Mouse (Mus musculus): Measurements from ENCODE around the gene Atp6v0b. TPM values are rescaled to one million over a fixed set of nuclear protein-coding genes. Genes with fewer than 3 reads are reported as not detected.

Atp6v0b gene
- polyA plus RNA-seq, 1 experiment from 2014 or later, result 233 TPM

DNA sequence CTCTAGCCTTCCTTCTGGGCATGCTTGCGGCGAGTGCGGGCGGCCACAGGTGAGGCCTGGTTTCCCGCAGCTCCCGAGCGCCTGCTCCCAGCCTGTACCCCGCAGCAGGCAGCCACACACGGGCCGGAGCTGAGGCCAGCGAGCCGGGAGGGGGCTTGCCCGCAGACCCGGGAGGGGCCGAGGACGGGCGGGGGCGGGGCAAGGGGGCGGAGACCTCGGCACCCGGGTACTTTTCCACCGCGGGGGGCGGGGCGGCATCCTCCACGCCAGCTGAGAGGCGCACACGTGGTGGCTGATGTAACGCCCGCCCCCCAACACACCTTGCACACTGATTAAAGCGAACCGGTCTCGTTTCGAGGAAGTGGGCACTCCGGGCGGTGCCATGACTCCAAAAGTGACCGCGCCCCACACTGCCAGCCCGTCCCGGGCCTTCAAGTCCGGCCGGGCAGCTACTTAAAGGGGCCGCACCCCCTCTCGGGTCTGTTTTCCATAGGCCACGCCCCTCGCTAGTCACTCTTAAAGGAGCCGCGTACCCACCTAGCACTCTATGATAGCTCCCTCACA is 50.8 kb downstream of the Atp6v0b start:
- Histone ChIP-seq H3K27me3 (ENCODE audit: control insufficient read depth, insufficient read depth, low read length) (peaks cover 2% of the 10 kb centered on the region; the same call in 1 of the 2 replicates), H3K4me2 (replicated peaks; ENCODE audit: low read depth, low read length) (peak overlapping the region; percentile 99), H3K9ac (ENCODE audit: low read depth, low read length) (peak overlapping the region; percentile 72), H3K4me1 (replicated peaks; ENCODE audit: control insufficient read depth, insufficient read depth, low read length) (no peaks in the 10 kb centered on the region; the same call in 1 of the 2 replicates), H3K4me3 (ENCODE audit: low read depth, low read length) (peak overlapping the region; percentile 80), H3K36me3 (ENCODE audit: control insufficient read depth, insufficient read depth, low read length) (no peaks in the 10 kb centered on the region), H3K9me3 (ENCODE audit: control insufficient read depth, low read length) (no peaks in the 10 kb centered on the region), H3K27ac (ENCODE audit: low read depth, low read length) (peak overlapping the region; percentile 63)
- peak; percentile 94 for ATAC-seq (ENCODE audit: low FRiP score)
- peak; percentile 90 for DNase-seq (ENCODE audit: low spot score)
- 0% methylated on average over 41 of the region's 48 CpGs for WGBS

DNA sequence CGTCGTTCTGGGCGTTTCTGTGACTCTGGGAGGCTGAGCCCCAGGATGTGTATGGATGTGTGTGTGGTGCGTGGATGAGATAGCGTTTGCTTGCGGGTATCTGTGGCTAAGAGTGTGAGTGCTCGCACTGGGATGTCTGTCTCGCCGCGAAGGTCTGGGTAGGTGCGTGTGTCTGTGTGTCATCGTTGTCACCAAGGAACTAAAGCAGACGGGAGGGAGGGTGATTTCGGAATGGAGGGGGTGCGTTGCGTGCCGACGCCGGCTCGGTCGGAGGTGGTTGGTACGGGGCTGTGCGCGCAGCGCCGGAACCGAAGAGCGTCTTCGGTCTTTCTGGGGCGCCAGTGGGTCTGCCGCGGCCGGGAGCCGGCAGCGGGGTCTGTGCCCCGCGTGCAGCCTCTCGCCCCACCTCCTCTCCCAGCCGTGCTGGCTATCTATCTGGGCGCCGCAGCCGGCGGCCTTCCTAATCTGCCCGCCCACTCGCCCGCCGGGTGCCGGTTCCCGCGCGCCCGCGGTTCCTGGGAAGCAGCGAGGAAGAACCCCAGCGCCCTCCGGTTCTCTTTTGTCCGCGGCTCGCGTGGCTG is 51.5 kb downstream of the Atp6v0b start:
- ATAC-seq (ENCODE audit: low FRiP score) (peak; percentile 43), DNase-seq (ENCODE audit: low spot score) (peak; percentile 73)
- peaks cover 2% of the 10 kb centered on the region; the same call in 1 of the 2 replicates for H3K27me3 ChIP-seq (ENCODE audit: control insufficient read depth, insufficient read depth, low read length)
- no peaks in the 10 kb centered on the region for H3K36me3 ChIP-seq (ENCODE audit: control insufficient read depth, insufficient read depth, low read length)
- H3K4me2 ChIP-seq (replicated peaks; ENCODE audit: low read depth, low read length), result peak overlapping the region; percentile 99
- H3K9me3 ChIP-seq (ENCODE audit: control insufficient read depth, low read length), result no peaks in the 10 kb centered on the region
- H3K9ac ChIP-seq (ENCODE audit: low read depth, low read length), result peak overlapping the region; percentile 72
- H3K4me1 ChIP-seq (replicated peaks; ENCODE audit: control insufficient read depth, insufficient read depth, low read length), result no peaks in the 10 kb centered on the region; the same call in 1 of the 2 replicates
- peak overlapping the region; percentile 63 for H3K27ac ChIP-seq (ENCODE audit: low read depth, low read length)
- under 1% methylated on average over 57 of the region's 60 CpGs for WGBS
- peak overlapping the region; percentile 80 for H3K4me3 ChIP-seq (ENCODE audit: low read depth, low read length)

DNA sequence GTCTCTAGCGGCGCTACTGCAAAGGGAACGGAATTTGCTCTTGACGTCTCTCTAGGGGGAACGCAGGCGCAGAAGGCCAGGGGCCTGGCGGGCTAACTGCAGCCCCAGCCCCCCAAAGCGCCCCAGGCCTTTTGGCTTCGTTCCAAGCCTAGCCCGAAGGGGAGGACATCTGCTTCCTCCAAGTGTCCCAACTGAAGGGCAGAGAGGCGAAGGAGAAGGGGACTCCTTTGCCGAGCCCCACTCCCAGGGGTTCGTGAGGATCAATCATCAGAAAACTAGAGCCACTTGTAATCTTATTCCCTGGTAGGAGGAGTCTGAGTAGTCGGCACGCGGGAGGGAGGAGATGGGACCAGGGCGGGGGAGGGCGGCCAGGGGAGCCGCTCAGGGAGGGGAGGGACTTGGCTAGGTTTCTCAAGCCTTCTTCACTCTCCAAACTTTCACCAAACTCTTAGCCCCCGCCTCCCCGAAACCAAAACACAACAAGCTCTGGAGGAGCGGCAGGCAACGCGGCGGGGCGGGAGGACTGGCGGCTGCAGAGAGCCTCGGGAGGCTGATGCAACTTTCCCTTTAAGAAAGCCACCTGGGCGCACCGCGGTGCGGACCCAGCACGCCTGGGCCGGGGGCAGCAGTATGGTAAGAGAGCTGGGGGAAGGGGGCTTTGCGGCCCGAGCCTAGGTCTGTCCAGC is 52.1 kb downstream of the Atp6v0b start:
- Histone ChIP-seq H3K27ac (ENCODE audit: low read depth, low read length) (peak overlapping the region; percentile 63), H3K4me3 (ENCODE audit: low read depth, low read length) (peak overlapping the region; percentile 80), H3K27me3 (ENCODE audit: control insufficient read depth, insufficient read depth, low read length) (peaks cover 2% of the 10 kb centered on the region; the same call in 1 of the 2 replicates), H3K36me3 (ENCODE audit: control insufficient read depth, insufficient read depth, low read length) (no peaks in the 10 kb centered on the region), H3K4me2 (replicated peaks; ENCODE audit: low read depth, low read length) (peak overlapping the region; percentile 99), H3K9me3 (ENCODE audit: control insufficient read depth, low read length) (no peaks in the 10 kb centered on the region), H3K4me1 (replicated peaks; ENCODE audit: control insufficient read depth, insufficient read depth, low read length) (no peaks in the 10 kb centered on the region; the same call in none of the 2 replicates), H3K9ac (ENCODE audit: low read depth, low read length) (peak overlapping the region; percentile 72)
- 1% methylated on average over 35 of the region's 36 CpGs for WGBS
- ATAC-seq (ENCODE audit: low FRiP score) (peak; percentile 33), DNase-seq (ENCODE audit: low spot score) (peak; percentile 75)

DNA sequence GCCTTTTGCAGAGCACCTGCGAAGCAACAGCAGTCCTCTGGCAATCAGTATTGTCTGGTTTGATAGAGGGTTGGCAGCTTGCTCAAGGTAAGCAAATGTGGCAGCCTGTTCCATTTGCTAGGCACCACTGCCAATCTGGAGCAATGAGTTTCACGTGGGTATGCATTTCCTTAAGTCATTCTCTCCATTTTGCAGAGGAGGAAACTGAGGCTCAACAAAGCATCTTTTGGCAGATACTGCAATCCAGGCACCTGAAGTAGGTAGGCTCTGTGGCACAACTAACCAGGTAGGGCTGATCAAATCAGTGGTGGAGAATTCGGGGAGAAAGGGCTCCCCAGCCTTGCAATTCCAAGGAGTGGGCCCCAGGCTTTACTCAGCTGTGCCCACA is 52.7 kb downstream of the Atp6v0b start, which contains the start of gene Slc6a9:
Gene Slc6a9, plus strand, starts transcription at position 50 of the 388 bp plus-strand sequence.
- Histone ChIP-seq H3K4me3 (ENCODE audit: low read depth, low read length) (peak within 1 kb of the TSS; percentile 80), H3K4me2 (replicated peaks; ENCODE audit: low read depth, low read length) (peak within 1 kb of the TSS; percentile 99), H3K9ac (ENCODE audit: low read depth, low read length) (peak within 1 kb of the TSS; percentile 72), H3K36me3 (ENCODE audit: control insufficient read depth, insufficient read depth, low read length) (no peaks in the 10 kb centered on the region), H3K27ac (ENCODE audit: low read depth, low read length) (peak within 1 kb of the TSS; percentile 63), H3K4me1 (replicated peaks; ENCODE audit: control insufficient read depth, insufficient read depth, low read length) (no peaks in the 10 kb centered on the region; the same call in none of the 2 replicates), H3K9me3 (ENCODE audit: control insufficient read depth, low read length) (no peaks in the 10 kb centered on the region), H3K27me3 (ENCODE audit: control insufficient read depth, insufficient read depth, low read length) (peaks cover 2% of the 10 kb centered on the region; the same call in 1 of the 2 replicates)
- 23% methylated on average over 3 of the region's 3 CpGs for WGBS
- ATAC-seq (ENCODE audit: low FRiP score) (no peak), DNase-seq (ENCODE audit: low spot score) (no peak)

Other genes starting within 250 kb of the Atp6v0b start
- 76.1 and 82.2 TPM in 2 replicates for gene Dmap1, start 205.1 kb downstream of the Atp6v0b start, polyA plus RNA-seq (2014; fragmentation: Nextera tagmentation; extraction: Ambion mirVana)
- gene Gm12845, start 162.9 kb downstream of the Atp6v0b start, polyA plus RNA-seq (2014; fragmentation: Nextera tagmentation; extraction: Ambion mirVana), result not detected in 2 replicates
- not detected in 2 replicates for gene Klf17, start 121.7 kb downstream of the Atp6v0b start, polyA plus RNA-seq (2014; fragmentation: Nextera tagmentation; extraction: Ambion mirVana)
- 6.2 and 7.1 TPM in 2 replicates for gene Slc6a9, start 52.8 kb downstream of the Atp6v0b start, polyA plus RNA-seq (2014; fragmentation: Nextera tagmentation; extraction: Ambion mirVana)
- 1.7 and 1.8 TPM in 2 replicates for gene Ccdc24, start 14.8 kb downstream of the Atp6v0b start, polyA plus RNA-seq (2014; fragmentation: Nextera tagmentation; extraction: Ambion mirVana)
- gene B4galt2, start 3.8 kb downstream of the Atp6v0b start, polyA plus RNA-seq (2014; fragmentation: Nextera tagmentation; extraction: Ambion mirVana), result 27.3 and 27.9 TPM in 2 replicates
- 21.0 and 26.8 TPM in 2 replicates for gene Dph2, start 4.7 kb upstream of the Atp6v0b start, polyA plus RNA-seq (2014; fragmentation: Nextera tagmentation; extraction: Ambion mirVana)
- 43.8 and 54.5 TPM in 2 replicates for gene Ipo13, start 27.7 kb upstream of the Atp6v0b start, polyA plus RNA-seq (2014; fragmentation: Nextera tagmentation; extraction: Ambion mirVana)
- 1.6 and 1.8 TPM in 2 replicates for gene Artn, start 42.4 kb upstream of the Atp6v0b start, polyA plus RNA-seq (2014; fragmentation: Nextera tagmentation; extraction: Ambion mirVana)
- gene St3gal3, start 247.6 kb upstream of the Atp6v0b start, polyA plus RNA-seq (2014; fragmentation: Nextera tagmentation; extraction: Ambion mirVana), result 5.5 and 6.0 TPM in 2 replicates

Measured in hindbrain, embryonic 11.5 days (tissue).